Mouse (Mus musculus): ENCODE measurements around the gene Dnajc30. TPM values are rescaled to one million over a fixed set of nuclear protein-coding genes. Genes with fewer than 3 reads are reported as not detected.

Dnajc30 gene
- total and polyA plus RNA-seq, 2 experiments from 2014 or later = 14.6 to 52.3 TPM

DNA sequence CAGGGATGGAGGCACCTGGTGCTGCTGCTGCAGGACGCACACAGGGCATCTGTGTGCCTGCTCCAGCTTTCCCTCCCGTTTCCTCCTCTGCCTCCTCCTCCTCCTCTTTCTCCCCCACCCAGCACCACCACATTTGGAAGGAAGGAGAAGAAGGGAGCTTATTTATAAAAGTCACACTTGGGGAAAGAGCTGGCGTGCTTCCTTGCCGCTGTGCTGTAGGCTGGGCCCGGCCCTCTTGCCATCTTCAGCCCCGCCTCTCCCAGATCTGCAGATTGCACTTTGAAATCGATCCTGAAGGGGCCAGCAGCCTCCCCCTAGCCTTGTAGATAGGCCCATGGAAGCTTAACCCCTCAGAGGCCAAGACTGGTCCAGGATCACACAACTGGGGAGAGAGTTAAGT, 38.1 kb upstream of the Dnajc30 start:
- peaks cover 11% of the 10 kb centered on the region; the same call in 1 of the 2 replicates for H3K4me1 ChIP-seq (ENCODE audit: insufficient read depth)
- ATAC-seq (no peak), DNase-seq (no peak)
- TF ChIP-seq CTCF (IDR thresholded peaks at IDR 0.05; ENCODE audit: low read depth) = no peak
- H3K4me3 ChIP-seq (ENCODE audit: low read depth, low read length) = no peak overlapping the region
- no peak overlapping the region for H3K27ac ChIP-seq (ENCODE audit: low read depth, low read length)
- H3K27me3 ChIP-seq (ENCODE audit: insufficient read depth, low read length) = no peaks in the 10 kb centered on the region
- WGBS = 34% methylated on average over 7 of the region's 7 CpGs
- 0 out of 2 replicates have a peak overlapping the region, but pooled peaks have one; percentile 4 for H3K9ac ChIP-seq
- H3K4me2 ChIP-seq (ENCODE audit: low read depth) = no peak overlapping the region; the same call in 1 of the 2 replicates
- no peaks in the 10 kb centered on the region for H3K36me3 ChIP-seq (ENCODE audit: insufficient read depth)
- H3K9me3 ChIP-seq (ENCODE audit: low read length) = no peaks in the 10 kb centered on the region

DNA sequence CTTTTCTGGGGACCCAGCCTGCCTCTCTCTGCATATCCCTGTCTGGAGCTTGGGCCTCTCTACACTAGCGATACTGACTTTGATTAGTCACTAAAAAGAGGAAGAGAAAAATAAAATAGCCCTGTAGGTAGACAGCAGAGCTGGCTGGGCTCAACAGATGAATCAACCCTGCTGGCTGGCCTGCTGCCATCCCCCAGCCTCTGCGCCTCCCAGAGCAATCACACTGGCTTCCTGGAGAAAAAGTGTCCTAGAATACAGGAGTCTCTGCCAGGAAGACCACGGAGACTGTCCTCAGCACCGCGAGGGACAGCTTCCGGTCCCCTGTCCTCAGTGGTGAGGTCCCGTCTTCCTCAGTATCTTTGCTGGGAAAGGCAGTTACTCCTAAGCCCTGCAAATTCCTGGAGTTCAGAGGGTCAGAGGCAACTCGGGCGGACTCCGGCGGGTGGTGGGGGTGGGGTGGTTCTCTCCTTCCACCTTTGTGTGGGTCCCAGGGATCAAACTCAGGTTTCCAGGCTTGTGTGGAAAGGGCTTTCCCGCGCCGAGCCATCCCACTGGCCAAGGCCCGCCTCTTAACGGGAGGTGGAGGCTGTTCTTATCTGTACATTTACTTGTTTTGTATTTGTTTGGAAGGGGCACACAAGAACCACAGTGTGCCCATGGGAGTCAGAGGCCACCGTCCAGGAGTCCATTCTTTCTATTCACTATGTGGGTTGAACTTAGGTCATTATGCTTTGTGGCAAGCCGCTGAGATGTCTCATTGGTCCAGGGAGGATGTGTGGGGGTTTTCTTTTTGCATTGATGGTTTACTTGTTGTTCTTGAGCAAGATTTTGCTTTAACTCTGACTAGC, 34.8 kb upstream of the Dnajc30 start:
- Histone ChIP-seq H3K4me1 (ENCODE audit: insufficient read depth) (peaks cover 6% of the 10 kb centered on the region; the same call in 1 of the 2 replicates), H3K4me2 (ENCODE audit: low read depth) (no peak overlapping the region), H3K9ac (no peak overlapping the region), H3K9me3 (ENCODE audit: low read length) (no peaks in the 10 kb centered on the region), H3K27me3 (ENCODE audit: insufficient read depth, low read length) (no peaks in the 10 kb centered on the region), H3K36me3 (ENCODE audit: insufficient read depth) (no peaks in the 10 kb centered on the region), H3K4me3 (ENCODE audit: low read depth, low read length) (no peak overlapping the region), H3K27ac (ENCODE audit: low read depth, low read length) (no peak overlapping the region)
- ATAC-seq (no peak), DNase-seq (no peak)
- no peak for TF ChIP-seq CTCF (IDR thresholded peaks at IDR 0.05; ENCODE audit: low read depth)
- WGBS = 50% methylated on average over 18 of the region's 18 CpGs

DNA sequence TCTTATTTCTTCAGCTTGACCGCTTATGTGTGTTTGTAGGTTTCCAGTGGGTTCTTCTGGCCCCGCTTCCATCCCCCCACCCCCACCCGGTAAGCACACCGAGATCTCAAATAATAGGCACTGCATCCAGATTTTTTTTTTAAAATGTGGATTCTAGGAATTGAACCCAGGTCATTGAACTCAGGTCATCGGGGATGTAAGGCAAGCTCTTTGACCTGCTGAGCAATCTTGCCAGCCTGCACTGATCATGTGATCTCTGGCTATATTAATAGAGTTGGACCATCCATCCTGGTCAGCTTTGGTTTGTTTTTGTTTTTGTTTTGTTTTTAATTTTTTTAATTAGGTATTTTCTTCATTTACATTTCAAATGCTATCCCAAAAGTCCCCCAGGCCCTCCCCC, 31.4 kb upstream of the Dnajc30 start:
- Histone ChIP-seq H3K27ac (ENCODE audit: low read depth, low read length) (no peak overlapping the region), H3K9ac (no peak overlapping the region), H3K36me3 (ENCODE audit: insufficient read depth) (peaks cover 4% of the 10 kb centered on the region; the same call in 1 of the 2 replicates), H3K4me1 (ENCODE audit: insufficient read depth) (0 out of 2 replicates have a peak, but pooled peaks cover 5% of the 10 kb centered on the region), H3K9me3 (ENCODE audit: low read length) (no peaks in the 10 kb centered on the region), H3K4me3 (ENCODE audit: low read depth, low read length) (no peak overlapping the region), H3K27me3 (ENCODE audit: insufficient read depth, low read length) (no peaks in the 10 kb centered on the region), H3K4me2 (ENCODE audit: low read depth) (no peak overlapping the region)
- WGBS = 89% methylated on average over 5 of the region's 5 CpGs
- no peak for TF ChIP-seq CTCF (IDR thresholded peaks at IDR 0.05; ENCODE audit: low read depth)
- DNase-seq = no peak
- no peak for ATAC-seq

DNA sequence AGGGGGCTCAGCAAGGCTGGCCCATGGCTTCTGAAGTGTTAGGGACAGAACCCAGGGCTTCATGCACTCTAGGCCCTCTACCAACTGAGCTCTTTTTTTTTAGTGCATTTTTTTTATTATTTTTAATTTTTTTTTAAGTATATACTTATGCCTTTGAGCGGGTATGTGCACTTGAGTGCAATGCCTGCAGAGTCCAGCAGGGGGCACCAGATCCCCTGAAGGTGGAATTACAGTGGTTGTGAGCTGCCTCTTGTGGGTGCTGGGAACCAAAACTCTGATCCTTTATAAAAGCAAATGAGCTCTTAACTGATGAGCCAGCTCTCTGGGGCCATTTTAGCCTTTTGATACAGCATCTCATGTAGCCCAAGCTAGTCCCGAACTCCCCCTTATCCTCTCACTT, 29.4 kb upstream of the Dnajc30 start:
- 96% methylated on average over 2 of the region's 2 CpGs for WGBS
- TF ChIP-seq CTCF (IDR thresholded peaks at IDR 0.05; ENCODE audit: low read depth) = peak; percentile 27; the same call in 1 of the 2 replicates
- Histone ChIP-seq H3K4me3 (ENCODE audit: low read depth, low read length) (no peak overlapping the region), H3K27ac (ENCODE audit: low read depth, low read length) (no peak overlapping the region), H3K9ac (no peak overlapping the region), H3K27me3 (ENCODE audit: insufficient read depth, low read length) (no peaks in the 10 kb centered on the region), H3K9me3 (ENCODE audit: low read length) (no peaks in the 10 kb centered on the region), H3K36me3 (ENCODE audit: insufficient read depth) (peaks cover 15% of the 10 kb centered on the region), H3K4me1 (ENCODE audit: insufficient read depth) (no peaks in the 10 kb centered on the region), H3K4me2 (ENCODE audit: low read depth) (no peak overlapping the region)
- DNase-seq (no peak), ATAC-seq (no peak)

DNA sequence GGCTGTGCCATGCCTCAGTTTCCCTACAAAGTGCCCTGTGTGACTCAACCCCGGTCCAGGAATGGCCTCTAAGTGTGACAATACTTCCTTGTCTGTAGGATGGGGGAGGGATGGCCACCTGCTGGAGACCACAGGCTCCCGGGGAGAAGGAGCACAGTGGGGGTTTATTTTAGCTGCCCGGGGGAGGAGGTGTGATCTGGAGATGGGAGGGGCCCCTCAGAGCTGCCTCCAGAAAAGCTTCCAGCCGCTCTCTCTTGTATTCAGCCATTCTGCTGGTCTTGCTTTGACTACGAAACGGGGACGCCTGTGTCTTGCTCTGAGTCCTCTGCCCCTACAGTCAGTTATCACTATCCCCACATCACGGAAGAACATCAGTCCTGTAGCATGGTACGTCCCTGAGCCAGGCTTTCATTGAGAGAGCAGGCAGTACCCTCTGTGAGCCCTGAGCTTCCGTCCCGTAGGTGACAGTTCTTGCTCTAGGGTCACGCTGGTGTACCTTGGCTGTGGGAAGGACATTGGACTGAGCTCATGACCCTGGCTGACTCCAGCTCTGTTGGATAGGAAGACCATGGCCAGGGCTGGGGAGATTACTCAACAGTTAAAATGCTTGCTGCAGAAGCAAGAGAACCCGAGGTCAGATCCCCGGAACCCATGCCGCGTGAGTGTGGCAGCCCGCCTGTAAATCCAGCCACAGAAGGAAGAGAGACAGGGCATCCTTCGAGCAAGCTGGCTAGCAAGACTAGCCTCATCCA, 28.2 kb upstream of the Dnajc30 start:
- ATAC-seq (no peak), DNase-seq (no peak)
- Histone ChIP-seq H3K9ac (no peak overlapping the region), H3K4me2 (ENCODE audit: low read depth) (no peak overlapping the region), H3K9me3 (ENCODE audit: low read length) (no peaks in the 10 kb centered on the region), H3K27me3 (ENCODE audit: insufficient read depth, low read length) (no peaks in the 10 kb centered on the region), H3K4me3 (ENCODE audit: low read depth, low read length) (no peak overlapping the region), H3K36me3 (ENCODE audit: insufficient read depth) (peaks cover 15% of the 10 kb centered on the region), H3K4me1 (ENCODE audit: insufficient read depth) (no peaks in the 10 kb centered on the region), H3K27ac (ENCODE audit: low read depth, low read length) (no peak overlapping the region)
- WGBS = 71% methylated on average over 18 of the region's 18 CpGs
- TF ChIP-seq CTCF (IDR thresholded peaks at IDR 0.05; ENCODE audit: low read depth) = no peak

- no peaks in the 10 kb centered on the region for H3K4me1 ChIP-seq (ENCODE audit: insufficient read depth)
- WGBS = 88% methylated on average over 3 of the region's 3 CpGs
- TF ChIP-seq CTCF (IDR thresholded peaks at IDR 0.05; ENCODE audit: low read depth) = no peak
- H3K9ac ChIP-seq = no peak overlapping the region
- no peak overlapping the region for H3K4me2 ChIP-seq (ENCODE audit: low read depth)
- no peak for DNase-seq
- H3K27me3 ChIP-seq (ENCODE audit: insufficient read depth, low read length) = no peaks in the 10 kb centered on the region
- no peak for ATAC-seq
- peaks cover 15% of the 10 kb centered on the region for H3K36me3 ChIP-seq (ENCODE audit: insufficient read depth)
- H3K9me3 ChIP-seq (ENCODE audit: low read length) = no peaks in the 10 kb centered on the region
- no peak overlapping the region for H3K4me3 ChIP-seq (ENCODE audit: low read depth, low read length)
- no peak overlapping the region for H3K27ac ChIP-seq (ENCODE audit: low read depth, low read length)
These were observed 26.1 kb upstream of the Dnajc30 start for GRCm38 (mm10) chr5:135037946-135038345.

GRCm38 (mm10) chr5:135039541-135039940, 24.5 kb upstream of the Dnajc30 start:
- ATAC-seq = no peak
- Histone ChIP-seq H3K27ac (ENCODE audit: low read depth, low read length) (peak overlapping the region; percentile 77), H3K9ac (no peak overlapping the region), H3K4me2 (ENCODE audit: low read depth) (no peak overlapping the region), H3K4me1 (ENCODE audit: insufficient read depth) (no peaks in the 10 kb centered on the region), H3K4me3 (ENCODE audit: low read depth, low read length) (no peak overlapping the region), H3K27me3 (ENCODE audit: insufficient read depth, low read length) (no peaks in the 10 kb centered on the region), H3K36me3 (ENCODE audit: insufficient read depth) (peaks cover 15% of the 10 kb centered on the region), H3K9me3 (ENCODE audit: low read length) (no peaks in the 10 kb centered on the region)
- no peak for DNase-seq
- 86% methylated on average over 9 of the region's 9 CpGs for WGBS
- no peak for TF ChIP-seq CTCF (IDR thresholded peaks at IDR 0.05; ENCODE audit: low read depth)
